Mouse (Mus musculus) kidney, embryonic 16.5 days (tissue): Measurements from ENCODE around the gene Rcbtb2. TPM values are rescaled to one million over a fixed set of nuclear protein-coding genes. Genes with fewer than 3 reads are reported as not detected.

Experiments
- ATAC-seq: fragments of 200-750 bp; cut with Nextera tagmentation; 2 replicates; pipeline ENCODE4 v1.8.0; 2017; ENCODE audit warnings: moderate TSS enrichment; ENCODE audit not compliant: low FRiP score, low TSS enrichment
- H3K27ac ChIP-seq: fragments of 300-500 bp; sonication (generic); 2 replicates; pipeline ENCODE4 v1.5.1; 2014; ENCODE audit warnings: low read length
- H3K27me3 ChIP-seq: fragments of 300-500 bp; sonication (generic); 2 replicates; pipeline ENCODE4 v1.6.1; 2014; ENCODE audit warnings: low read length, control low read depth, mixed read lengths; ENCODE audit not compliant: insufficient read depth
- H3K36me3 ChIP-seq: fragments of 300-500 bp; sonication (generic); 2 replicates; pipeline ENCODE4 v1.6.1; 2014; ENCODE audit warnings: low read length, control low read depth, mixed read lengths; ENCODE audit not compliant: insufficient read depth
- H3K4me1 ChIP-seq: fragments of 300-500 bp; sonication (generic); 2 replicates; pipeline ENCODE4 v1.6.1; 2014; ENCODE audit warnings: low read length, control low read depth, mixed read lengths; ENCODE audit not compliant: insufficient read depth
- H3K4me2 ChIP-seq: fragments of 300-500 bp; sonication (generic); replicated peaks from 2 replicates; pipeline ENCODE4 v1.6.1; 2014; ENCODE audit warnings: low read depth, low read length
- H3K4me3 ChIP-seq: fragments of 300-500 bp; sonication (generic); 2 replicates; pipeline ENCODE4 v1.5.1; 2014; ENCODE audit warnings: mild to moderate bottlenecking, low read length
- H3K9ac ChIP-seq: fragments of 300-500 bp; sonication (generic); replicated peaks from 2 replicates; pipeline ENCODE4 v1.6.1; 2014; ENCODE audit warnings: low read length
- H3K9me3 ChIP-seq: fragments of 300-500 bp; sonication (generic); 2 replicates; pipeline ENCODE4 v1.6.1; 2016; ENCODE audit warnings: low read length, control low read depth
- WGBS: fragments of 180-500 bp; shearing (Covaris S2); extraction: QIAGEN DNeasy Blood & Tissue Kit; methylation state at CpG from one replicate; pipeline ENCODE4 v1.1.7; 2014; 5-methylcytosine and 5-hydroxymethylcytosine counted together
- polyA plus RNA-seq: library from polyadenylated mRNA; unstranded; fragments of >200 nt; fragmentation: Nextera tagmentation; extraction: Ambion mirVana; gene quantifications from 2 replicates; pipeline ENCODE4 v1.2.1, GENCODE M21; 2015

Gene Rcbtb2
- polyA plus RNA-seq, 1 experiment from 2014 or later: 127 TPM

GRCm38 (mm10) chr14:73217062-73217461 lies 94.2 kb downstream of the Rcbtb2 start:
- WGBS: 86% methylated on average over 1 of the region's 1 CpGs
- Histone ChIP-seq H3K9ac (no peak overlapping the region), H3K27me3 (no peaks in the 10 kb centered on the region), H3K4me1 (no peaks in the 10 kb centered on the region), H3K9me3 (no peaks in the 10 kb centered on the region), H3K27ac (no peak overlapping the region), H3K4me2 (no peak overlapping the region), H3K4me3 (no peak overlapping the region), H3K36me3 (no peaks in the 10 kb centered on the region; the same call in 1 of the 2 replicates)
- ATAC-seq: no peak

- Histone ChIP-seq H3K9me3 (no peaks in the 10 kb centered on the region), H3K9ac (no peak overlapping the region)
- 90% methylated on average over 9 of the region's 9 CpGs for WGBS
Measured at GRCm38 (mm10) chr14:73222316-73222970, 99.6 kb downstream of the Rcbtb2 start.

GRCm38 (mm10) chr14:73226346-73226745 lies 103.5 kb downstream of the Rcbtb2 start:
- Histone ChIP-seq H3K4me2 (no peak overlapping the region), H3K27ac (no peak overlapping the region), H3K36me3 (no peaks in the 10 kb centered on the region), H3K9ac (no peak overlapping the region), H3K9me3 (no peaks in the 10 kb centered on the region), H3K27me3 (no peaks in the 10 kb centered on the region), H3K4me1 (peaks cover 4% of the 10 kb centered on the region; the same call in 1 of the 2 replicates), H3K4me3 (no peak overlapping the region)
- 81% methylated on average over 3 of the region's 3 CpGs for WGBS
- ATAC-seq: no peak

More at GRCm38 (mm10) chr14:73222316-73222970, 99.6 kb downstream of the Rcbtb2 start:
- Histone ChIP-seq H3K27ac (no peak overlapping the region), H3K4me2 (no peak overlapping the region), H3K4me3 (no peak overlapping the region), H3K27me3 (no peaks in the 10 kb centered on the region), H3K4me1 (no peaks in the 10 kb centered on the region), H3K36me3 (no peaks in the 10 kb centered on the region)
- ATAC-seq: no peak

GRCm38 (mm10) chr14:73226849-73227248 lies 104.0 kb downstream of the Rcbtb2 start:
- no peaks in the 10 kb centered on the region for H3K27me3 ChIP-seq
- no peak overlapping the region for H3K4me3 ChIP-seq
- no peak overlapping the region for H3K4me2 ChIP-seq
- H3K9ac ChIP-seq: no peak overlapping the region
- no peaks in the 10 kb centered on the region for H3K9me3 ChIP-seq
- no peak for ATAC-seq
- no peaks in the 10 kb centered on the region for H3K36me3 ChIP-seq
- 37% methylated on average over 1 of the region's 1 CpGs for WGBS
- H3K27ac ChIP-seq: no peak overlapping the region
- peaks cover 6% of the 10 kb centered on the region; the same call in 1 of the 2 replicates for H3K4me1 ChIP-seq

- Histone ChIP-seq H3K27ac (no peak overlapping the region), H3K4me2 (no peak overlapping the region), H3K4me1 (peaks cover 21% of the 10 kb centered on the region), H3K4me3 (no peak overlapping the region), H3K9me3 (no peaks in the 10 kb centered on the region), H3K27me3 (no peaks in the 10 kb centered on the region), H3K9ac (no peak overlapping the region), H3K36me3 (no peaks in the 10 kb centered on the region)
- ATAC-seq: no peak
- WGBS: 34% methylated on average over 5 of the region's 5 CpGs
Measured at GRCm38 (mm10) chr14:73231286-73231982, 108.6 kb downstream of the Rcbtb2 start.

- peak overlapping the region; percentile 88 for H3K27ac ChIP-seq
- H3K4me1 ChIP-seq: peaks cover 21% of the 10 kb centered on the region
- WGBS: 9% methylated on average over 2 of the region's 2 CpGs
- H3K4me2 ChIP-seq: no peak overlapping the region
- no peaks in the 10 kb centered on the region for H3K27me3 ChIP-seq
- ATAC-seq: peak; percentile 44; the same call in 1 of the 2 replicates
- no peaks in the 10 kb centered on the region for H3K9me3 ChIP-seq
- H3K36me3 ChIP-seq: no peaks in the 10 kb centered on the region
- H3K9ac ChIP-seq: no peak overlapping the region; the same call in 1 of the 2 replicates
- H3K4me3 ChIP-seq: no peak overlapping the region
Measured at GRCm38 (mm10) chr14:73234468-73235031, 111.7 kb downstream of the Rcbtb2 start.

- Histone ChIP-seq H3K27ac (peak within 1 kb of the TSS; percentile 98), H3K9me3 (no peaks in the 10 kb centered on the region), H3K27me3 (no peaks in the 10 kb centered on the region), H3K4me3 (peak within 1 kb of the TSS; percentile 75), H3K4me2 (peak within 1 kb of the TSS; percentile 56), H3K36me3 (peaks cover 5% of the 10 kb centered on the region; the same call in 1 of the 2 replicates), H3K9ac (peak within 1 kb of the TSS; percentile 88), H3K4me1 (peaks cover 17% of the 10 kb centered on the region)
- peak; percentile 91 for ATAC-seq
- WGBS: under 1% methylated on average over 19 of the region's 19 CpGs
Measured at GRCm38 (mm10) chr14:73237848-73238321, 115.0 kb downstream of the Rcbtb2 start, which contains the start of gene Lpar6. TSS of gene Lpar6 (plus strand) at chr14:73237895.

- WGBS: under 1% methylated on average over 20 of the region's 20 CpGs
- Histone ChIP-seq H3K27me3 (no peaks in the 10 kb centered on the region), H3K4me3 (peak overlapping the region; percentile 75), H3K9me3 (no peaks in the 10 kb centered on the region), H3K27ac (peak overlapping the region; percentile 98), H3K9ac (peak overlapping the region; percentile 88), H3K36me3 (peaks cover 5% of the 10 kb centered on the region; the same call in 1 of the 2 replicates), H3K4me1 (peaks cover 17% of the 10 kb centered on the region), H3K4me2 (peak overlapping the region; percentile 56)
- ATAC-seq: peak; percentile 89
Measured at GRCm38 (mm10) chr14:73238498-73239250, 115.8 kb downstream of the Rcbtb2 start.

- peaks cover 5% of the 10 kb centered on the region; the same call in 1 of the 2 replicates for H3K36me3 ChIP-seq
- under 1% methylated on average over 6 of the region's 6 CpGs for WGBS
- peak overlapping the region; percentile 56 for H3K4me2 ChIP-seq
- peak overlapping the region; percentile 75 for H3K4me3 ChIP-seq
- peak overlapping the region; percentile 98 for H3K27ac ChIP-seq
- H3K9me3 ChIP-seq: no peaks in the 10 kb centered on the region
- H3K27me3 ChIP-seq: no peaks in the 10 kb centered on the region
- no peak for ATAC-seq
- H3K9ac ChIP-seq: peak overlapping the region; percentile 88
- peaks cover 14% of the 10 kb centered on the region for H3K4me1 ChIP-seq
Measured at GRCm38 (mm10) chr14:73239291-73239690, 116.5 kb downstream of the Rcbtb2 start.
